Mouse (Mus musculus): Measurements from ENCODE around the gene Gpr19. TPM values are rescaled to one million over a fixed set of nuclear protein-coding genes. Genes with fewer than 3 reads are reported as not detected.
A peak's percentile ranks its signal among the peaks of the same experiment; 100 is the strongest.

Gpr19 gene
- total RNA-seq (2017) = 7.8 and 9.9 TPM in 2 replicates

DNA sequence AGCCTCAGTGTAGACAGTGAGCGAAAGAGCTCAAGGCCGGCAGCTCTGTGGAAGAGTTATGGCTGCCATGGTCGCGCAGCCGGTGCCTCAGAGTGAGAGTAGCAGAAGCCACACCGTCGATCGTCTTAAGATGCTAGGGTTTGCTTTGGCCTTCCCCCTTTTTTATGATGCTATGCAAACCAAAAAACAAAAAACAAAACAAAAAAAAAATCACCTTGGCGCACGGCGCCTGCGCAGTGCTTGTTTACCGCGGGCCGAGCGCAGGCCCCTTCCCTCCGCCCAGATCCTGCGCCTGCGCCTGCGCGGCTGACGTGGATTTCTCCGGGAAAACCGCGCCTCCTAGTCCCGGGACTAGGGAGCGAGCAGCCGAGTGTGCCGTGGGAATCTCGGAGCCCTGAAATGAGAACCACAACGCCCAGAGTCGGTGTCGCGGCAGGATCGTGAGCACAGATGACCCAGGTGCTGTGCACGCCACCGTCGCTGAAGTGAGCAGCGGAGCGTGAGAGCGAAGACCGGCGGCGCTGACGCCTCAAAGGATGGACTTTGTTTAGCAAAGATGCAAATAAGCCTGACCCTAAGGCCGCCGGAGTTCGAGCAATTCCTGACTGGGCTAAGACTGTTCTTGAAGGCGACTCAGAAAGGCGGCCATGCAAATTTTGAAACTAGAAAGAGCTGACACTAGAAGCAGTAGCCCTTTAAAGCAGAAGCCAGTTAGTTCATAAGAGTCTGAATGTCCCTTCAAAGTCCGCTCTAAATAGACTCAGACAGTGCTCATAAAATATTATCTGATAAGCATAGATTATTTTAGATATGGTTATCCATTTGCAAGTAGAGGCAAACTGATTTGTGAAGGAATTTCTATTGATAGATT, at the start of gene Gpr19:
Gpr19 (minus strand) TSS at position 484 of the 871 bp plus-strand sequence.
- peak; percentile 60 for ATAC-seq (replicated peaks; ENCODE audit: low read depth, poor library complexity, severe bottlenecking)

DNA sequence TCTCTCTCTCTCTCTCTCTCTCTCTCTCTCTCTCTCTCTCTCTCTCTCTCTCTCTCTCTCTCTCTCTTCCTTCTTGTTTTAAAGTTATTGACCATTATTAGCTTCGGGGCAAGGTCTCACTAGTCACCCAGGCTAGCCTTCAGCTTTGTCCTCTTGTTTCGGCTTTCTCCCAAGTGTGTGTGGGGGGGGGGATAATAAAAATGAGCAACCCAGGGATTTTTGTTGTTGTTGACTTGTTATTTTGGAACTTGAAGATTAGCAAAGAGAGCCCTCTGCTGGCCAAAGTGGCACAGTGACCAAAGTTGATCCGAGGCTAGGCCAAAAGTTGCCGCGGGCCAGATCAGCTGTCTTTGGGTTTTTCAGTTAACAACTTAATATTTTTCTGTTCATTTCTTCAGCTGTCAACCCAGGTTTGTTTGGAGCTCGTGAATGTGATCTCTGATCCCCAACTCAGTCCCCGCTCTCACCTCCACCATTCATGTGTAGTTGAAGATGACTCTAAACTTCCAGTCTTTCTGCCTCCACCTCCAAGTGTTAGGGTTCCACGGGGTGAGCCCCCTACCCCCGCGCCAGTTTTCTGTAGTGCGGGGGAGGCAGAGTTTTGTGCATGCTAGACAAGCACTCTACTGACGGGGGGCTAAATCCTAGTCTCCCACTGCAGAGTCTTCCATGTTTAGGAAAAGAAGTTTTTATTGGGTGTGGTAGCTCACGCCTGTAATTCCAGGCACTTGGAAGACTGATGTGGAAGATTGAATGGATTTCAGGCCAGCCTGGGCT, 49.1 kb upstream of the Gpr19 start:
- peak; percentile 59 for ATAC-seq (replicated peaks; ENCODE audit: low read depth, poor library complexity, severe bottlenecking)

DNA sequence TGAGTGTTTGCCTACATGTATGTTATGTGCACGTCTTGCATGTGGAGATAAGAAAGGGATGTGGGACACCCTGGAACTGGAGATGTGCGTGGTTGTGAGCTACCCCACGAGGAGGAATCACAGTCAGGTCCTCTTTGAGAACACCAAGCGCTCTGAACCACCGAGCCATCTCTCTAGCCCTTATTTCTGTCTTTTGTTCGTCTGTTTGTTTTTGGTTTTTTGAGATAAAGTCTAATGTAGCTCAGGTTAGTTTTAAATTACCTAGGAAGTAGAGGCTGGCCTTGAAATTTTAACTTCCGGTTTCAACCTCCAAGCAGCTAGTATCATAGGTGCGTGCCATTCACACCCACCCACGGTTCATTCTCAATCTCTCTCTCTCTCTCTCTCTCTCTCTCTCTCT, 48.5 kb upstream of the Gpr19 start:
- ATAC-seq (replicated peaks; ENCODE audit: low read depth, poor library complexity, severe bottlenecking) = no peak

DNA sequence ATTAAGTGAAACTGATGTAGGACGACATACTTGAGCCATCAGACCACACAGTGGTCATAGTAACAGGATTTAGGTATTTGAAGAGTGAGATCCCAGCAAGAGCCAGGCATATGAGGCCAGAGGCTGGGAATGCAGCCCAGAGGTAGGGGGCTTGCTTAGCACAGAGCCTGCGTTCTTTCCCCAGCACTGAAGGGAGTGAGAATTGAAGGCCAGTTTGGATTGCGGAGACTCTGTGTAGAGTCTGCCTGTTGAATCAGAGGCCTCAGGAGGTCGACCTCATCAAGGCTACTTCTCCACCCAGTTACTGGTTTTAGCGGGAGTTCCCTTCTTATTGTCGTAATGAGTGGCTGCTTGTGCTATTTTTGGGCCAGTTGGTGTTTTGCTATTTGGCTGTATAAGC, 47.7 kb upstream of the Gpr19 start:
- ATAC-seq (replicated peaks; ENCODE audit: low read depth, poor library complexity, severe bottlenecking) = no peak

DNA sequence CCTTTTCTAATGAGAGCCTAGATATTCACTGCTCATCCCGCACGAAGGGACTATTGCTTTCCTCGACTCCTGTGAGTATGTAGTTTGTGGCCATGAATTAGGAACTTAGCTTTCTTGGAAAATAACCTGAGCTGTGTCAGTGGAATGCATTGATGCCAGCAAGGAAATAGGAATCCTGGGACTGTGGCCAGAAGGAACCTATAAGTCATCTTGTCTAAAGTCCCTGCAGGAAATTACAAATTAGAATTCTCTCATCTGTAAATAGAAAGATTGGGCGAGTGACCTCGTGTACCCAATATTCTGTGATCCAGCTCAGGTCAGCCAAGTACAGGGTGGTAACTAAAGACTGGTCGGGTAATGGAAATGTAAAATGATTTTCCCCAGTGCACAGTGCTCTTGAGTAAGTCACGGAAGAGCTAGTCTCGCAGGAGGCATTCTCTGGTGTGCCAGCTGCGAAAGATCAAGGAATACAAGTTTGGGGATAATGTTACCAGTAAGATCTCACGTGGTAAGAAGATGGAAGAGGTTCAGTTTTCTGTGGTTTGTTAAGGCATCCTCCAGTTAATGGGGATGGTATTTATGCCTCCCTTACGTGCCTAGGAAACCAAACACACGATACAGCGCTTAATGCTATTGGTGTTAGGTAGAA, 45.5 kb upstream of the Gpr19 start:
- ATAC-seq (replicated peaks; ENCODE audit: low read depth, poor library complexity, severe bottlenecking) = no peak

DNA sequence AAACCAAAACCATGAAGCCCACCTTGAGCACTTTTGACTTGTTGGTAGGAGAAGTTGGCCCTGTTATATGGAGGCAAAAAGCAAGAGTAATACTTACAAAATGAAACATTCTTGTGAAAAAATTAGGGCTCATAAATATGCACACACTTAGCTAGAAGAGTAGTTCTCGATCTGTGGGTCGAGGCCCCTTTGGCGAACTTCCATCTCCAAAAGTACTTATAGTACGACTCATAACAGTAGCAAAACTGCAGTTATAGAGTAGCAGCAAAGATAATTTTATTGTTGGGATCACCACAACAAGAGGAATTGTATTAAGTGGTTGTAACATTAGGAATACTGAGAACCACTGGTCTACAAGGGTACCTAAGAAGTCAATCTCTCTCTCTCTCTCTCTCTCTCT, 41.4 kb upstream of the Gpr19 start:
- ATAC-seq (replicated peaks; ENCODE audit: low read depth, poor library complexity, severe bottlenecking) = no peak

DNA sequence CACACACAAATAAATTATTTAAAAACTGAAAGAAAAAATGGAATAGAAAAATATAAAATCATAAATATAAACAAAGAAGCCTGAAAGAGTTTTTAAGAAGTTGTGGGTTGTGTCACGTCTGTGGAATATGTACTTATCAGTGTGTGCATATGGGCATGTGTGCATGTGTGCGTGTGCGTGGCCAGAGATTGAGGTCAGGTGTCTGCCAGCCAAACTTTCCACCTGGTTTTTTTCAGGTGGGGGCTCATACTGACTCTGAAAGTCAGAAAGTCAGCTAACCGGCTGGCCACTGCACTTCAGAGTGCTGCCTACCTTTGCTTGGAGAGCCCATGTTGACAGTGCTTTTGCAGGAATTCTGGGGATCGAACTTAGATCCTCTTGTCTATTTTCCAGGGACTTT, 35.9 kb upstream of the Gpr19 start:
- no peak for ATAC-seq (replicated peaks; ENCODE audit: low read depth, poor library complexity, severe bottlenecking)

DNA sequence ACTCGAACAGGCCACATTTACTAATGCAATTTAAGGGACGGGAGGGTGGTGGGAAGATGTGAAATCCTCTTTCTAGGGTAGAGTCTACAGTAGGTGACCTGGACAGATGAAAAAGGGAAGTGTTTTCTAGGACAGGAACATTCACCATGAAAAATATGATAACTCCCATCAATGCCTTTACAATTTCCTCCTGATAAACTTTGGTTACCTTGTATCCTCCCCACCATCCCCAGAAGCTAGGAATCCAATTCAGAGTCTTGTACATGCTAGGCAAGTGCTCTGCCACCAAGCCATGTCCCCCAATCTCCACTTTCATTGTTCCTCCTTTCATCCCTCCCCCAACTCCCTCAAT, 34.8 kb upstream of the Gpr19 start:
- no peak for ATAC-seq (replicated peaks; ENCODE audit: low read depth, poor library complexity, severe bottlenecking)

DNA sequence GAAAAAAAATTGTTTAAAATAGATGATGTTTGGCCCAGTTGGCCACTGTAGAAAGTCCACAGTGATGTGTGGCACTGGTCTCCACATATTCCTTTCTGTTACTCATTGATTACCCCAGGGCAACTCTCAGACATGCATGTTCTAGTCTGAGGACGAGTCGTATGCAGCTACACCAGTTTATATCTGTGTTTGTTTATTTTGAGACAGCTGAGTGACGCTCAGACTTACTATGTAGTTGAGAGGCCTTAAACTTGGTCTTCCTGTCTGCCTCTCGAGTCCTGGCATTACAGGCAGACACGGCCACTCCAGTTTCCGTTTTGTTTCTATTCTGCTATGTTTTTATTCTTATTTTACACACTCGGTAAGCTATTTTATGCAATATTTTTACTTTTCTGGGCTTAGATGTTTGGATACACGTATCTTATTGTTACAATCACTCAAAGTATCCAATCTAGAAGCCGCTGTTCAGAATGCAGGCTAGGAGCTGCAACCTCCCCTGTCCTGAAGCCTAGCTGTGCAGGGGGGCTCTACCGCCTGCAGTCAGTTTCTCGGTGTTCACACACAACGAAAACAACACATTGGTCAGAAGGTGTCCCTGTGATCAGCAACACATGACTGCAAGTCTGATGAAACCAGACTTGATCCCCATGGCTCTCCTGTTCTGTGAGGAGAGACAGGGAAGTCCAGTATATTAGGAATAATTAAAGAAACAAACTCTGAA, 34.3 kb upstream of the Gpr19 start:
- no peak for ATAC-seq (replicated peaks; ENCODE audit: low read depth, poor library complexity, severe bottlenecking)

DNA sequence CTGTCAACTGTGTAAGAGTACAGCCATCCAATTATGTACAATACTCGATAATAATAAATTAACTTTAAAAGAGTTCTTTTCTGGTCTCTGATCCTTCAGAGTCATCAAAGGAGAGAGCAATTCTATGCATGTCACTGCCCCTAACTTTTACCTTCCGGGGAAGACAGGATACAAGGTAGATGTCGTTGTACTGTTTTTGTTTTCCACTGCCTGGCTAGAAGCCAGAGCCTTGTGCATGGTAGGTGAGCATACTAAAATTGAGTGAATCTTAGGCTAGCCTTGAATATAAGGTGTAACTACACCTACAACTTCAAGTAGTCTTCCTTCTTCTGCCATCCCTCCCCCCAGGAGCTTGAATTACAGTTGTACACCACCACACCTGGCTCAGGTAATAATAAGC, 32.8 kb upstream of the Gpr19 start:
- ATAC-seq (replicated peaks; ENCODE audit: low read depth, poor library complexity, severe bottlenecking) = no peak

DNA sequence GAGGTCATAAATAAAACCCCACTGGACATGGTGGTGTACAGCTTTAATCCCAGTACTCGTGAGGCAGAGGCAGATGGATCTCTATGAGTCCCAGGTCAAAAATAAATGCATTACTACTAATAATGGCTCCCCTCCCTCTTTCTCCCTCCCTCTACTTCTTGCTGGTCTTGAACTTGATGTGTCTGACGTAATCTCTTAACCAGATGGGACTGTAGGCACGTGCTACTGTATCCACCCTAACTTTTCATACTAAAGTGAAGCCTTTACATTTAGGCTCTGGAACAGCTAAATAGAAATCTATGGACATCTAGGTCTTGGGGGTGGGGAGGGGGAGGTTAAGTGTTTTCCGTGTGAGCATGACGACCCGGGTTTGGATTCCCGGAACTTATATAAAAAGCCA, 32.0 kb upstream of the Gpr19 start:
- ATAC-seq (replicated peaks; ENCODE audit: low read depth, poor library complexity, severe bottlenecking) = no peak

DNA sequence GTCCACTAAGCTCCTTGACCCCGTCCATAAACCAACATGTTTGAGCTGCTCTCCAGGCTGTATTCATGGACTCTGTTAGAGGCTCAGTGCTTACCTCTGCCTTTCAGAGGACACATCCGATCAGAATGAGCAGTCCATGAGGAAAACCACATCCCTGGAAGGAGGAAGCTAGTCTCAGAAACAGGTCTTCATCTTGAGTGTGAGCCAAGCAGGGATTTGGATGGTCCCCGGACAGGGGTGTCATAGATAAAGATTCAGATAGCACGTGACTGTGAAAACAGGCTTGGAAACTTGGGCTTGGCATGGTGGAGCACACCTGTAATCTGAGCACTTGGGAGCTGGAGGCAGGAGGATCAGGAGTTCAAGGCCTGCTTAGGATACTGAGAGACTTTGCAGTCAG, 31.5 kb upstream of the Gpr19 start:
- no peak for ATAC-seq (replicated peaks; ENCODE audit: low read depth, poor library complexity, severe bottlenecking)

DNA sequence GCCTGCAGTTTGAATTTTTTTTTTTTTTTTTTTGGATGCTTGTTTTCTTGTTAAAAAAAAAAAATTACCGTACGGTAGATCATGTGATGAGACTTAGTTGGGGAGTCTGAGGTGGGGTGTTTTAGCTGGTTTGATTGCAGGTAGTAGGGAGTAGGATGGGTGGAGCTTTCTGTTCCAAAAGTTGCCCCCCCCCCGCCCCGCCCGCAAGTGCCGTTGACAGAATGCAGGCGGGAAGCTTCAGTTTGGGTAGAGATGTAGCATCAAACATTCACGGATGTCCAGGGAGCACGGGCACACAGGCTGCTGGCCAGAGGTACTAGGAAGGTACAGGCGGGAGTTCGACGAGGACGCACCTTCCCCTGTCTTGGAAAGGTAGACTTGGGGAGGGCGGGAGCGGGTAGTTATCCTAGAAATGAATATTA, 30.5 kb upstream of the Gpr19 start:
- ATAC-seq (replicated peaks; ENCODE audit: low read depth, poor library complexity, severe bottlenecking) = peak; percentile 0; the same call in 1 of the 2 replicates

DNA sequence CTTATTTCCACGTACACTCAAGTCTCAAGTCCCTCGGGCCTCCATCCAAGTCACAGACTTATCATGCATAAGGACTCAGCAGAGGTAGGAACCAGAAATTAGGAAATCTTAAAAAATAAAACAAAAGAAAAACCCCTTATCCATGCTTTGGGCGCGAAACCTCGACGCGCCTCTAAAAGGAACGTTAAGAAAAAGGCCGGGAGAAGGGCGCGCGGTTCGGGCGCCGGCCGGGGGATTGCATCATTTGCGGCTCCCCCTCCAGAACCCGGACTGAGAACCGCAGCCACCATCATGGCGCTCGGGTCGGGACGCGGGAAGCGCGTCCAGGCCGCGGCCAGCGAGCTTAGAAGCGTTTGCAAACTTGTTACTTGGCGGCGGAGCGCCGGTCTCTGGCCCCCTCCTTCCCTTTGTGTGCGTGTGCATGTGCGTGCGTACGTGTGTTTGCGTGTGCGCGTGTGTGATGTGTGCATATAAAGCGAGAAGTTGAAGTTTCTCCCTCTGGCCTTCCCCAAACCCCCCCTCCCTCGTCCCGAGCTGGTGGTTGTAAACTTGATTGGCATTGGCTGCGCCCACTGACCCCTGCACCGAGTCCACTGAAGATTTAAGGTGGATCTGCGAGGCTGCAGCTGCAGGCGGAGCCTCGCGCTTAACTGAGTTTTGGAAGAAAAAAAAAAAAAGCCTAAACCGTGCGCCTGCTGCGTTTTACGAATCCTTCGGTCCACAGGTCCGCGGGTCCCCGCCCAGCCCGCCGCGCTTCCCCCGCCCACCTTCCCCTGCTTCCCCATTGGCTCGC, 29.9 kb upstream of the Gpr19 start:
- ATAC-seq (replicated peaks; ENCODE audit: low read depth, poor library complexity, severe bottlenecking) = peak; percentile 66

DNA sequence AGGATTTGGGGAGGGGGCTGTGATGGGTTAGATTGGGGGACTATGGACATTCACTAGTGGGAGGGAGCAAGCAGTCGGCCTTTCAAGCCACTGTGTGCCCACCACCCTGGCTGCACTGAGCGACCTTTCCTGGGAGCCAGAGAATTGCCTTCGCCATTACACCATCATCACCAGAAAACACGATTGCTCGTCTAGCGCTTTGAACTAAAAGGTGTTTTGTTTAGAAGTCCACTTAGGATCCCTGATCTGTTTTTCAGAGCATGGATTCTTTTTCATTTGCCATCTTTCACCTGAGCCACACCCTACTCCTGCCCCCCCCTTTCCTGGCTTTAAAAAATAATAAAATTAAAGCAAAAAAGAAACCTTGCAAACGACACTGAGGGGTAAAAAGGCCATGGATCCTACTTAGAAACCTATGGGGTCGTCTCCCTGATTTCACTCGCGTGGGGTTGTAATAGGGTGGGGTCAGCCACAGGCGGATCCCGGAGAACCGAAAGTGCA, 29.3 kb upstream of the Gpr19 start:
- ATAC-seq (replicated peaks; ENCODE audit: low read depth, poor library complexity, severe bottlenecking) = 0 out of 2 replicates have a peak, but pooled peaks have one; percentile 1

DNA sequence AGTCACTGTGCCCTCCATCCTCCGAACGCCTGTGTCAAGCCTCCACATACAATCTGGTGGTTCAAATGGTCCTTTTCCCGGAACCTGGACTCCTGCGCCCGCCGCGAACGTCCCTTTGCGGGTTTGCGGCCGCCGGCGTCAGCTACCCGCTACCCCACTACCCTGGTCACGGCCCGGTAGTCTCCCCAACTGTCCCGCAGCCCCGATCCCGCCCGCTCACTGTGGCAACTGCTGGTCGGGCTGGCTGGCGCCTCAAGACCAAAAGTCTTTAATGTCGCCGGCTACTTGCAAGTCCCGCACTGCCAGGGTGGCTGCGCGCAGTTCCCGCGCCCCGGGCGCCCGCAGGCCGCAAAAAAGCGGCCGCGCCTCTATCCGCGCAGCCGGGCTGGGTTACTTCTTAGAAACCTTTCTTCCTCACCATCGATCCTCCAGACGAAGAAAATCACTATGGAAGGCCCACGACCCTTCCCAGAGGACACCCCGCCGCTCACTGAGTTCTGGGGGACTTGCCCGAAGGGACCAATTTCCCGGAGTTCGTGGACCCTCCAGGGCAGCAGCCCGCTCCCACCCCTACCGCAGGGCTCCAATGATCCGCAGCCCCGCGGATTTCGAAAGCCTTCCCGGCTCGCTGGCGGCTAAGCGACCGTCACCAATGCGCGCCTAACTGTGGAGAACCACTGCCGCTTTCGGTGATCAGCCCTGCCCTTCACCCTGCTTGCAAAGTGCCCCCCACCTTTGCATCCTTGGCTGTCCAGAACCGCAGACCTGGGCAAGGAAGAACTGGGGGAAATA, 28.6 kb upstream of the Gpr19 start:
- ATAC-seq (replicated peaks; ENCODE audit: low read depth, poor library complexity, severe bottlenecking) = peak; percentile 37

DNA sequence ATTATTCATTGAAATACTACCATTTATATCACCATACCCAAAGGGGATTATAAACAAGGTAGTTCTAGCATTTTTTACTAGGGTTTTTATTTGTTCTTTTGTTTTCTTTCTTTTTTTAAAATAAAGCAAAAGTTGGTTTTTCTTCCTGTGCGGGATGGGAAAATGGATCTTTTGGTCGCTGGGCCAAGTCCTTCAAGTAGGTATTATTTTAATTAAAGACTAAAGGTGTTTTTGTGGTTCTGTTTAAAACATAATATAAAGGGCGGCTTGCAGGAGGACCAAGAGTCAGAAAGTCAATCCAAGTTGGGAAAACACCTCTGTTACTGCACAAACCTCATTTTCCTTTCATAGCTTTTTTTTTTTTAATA, 27.9 kb upstream of the Gpr19 start:
- ATAC-seq (replicated peaks; ENCODE audit: low read depth, poor library complexity, severe bottlenecking) = no peak

DNA sequence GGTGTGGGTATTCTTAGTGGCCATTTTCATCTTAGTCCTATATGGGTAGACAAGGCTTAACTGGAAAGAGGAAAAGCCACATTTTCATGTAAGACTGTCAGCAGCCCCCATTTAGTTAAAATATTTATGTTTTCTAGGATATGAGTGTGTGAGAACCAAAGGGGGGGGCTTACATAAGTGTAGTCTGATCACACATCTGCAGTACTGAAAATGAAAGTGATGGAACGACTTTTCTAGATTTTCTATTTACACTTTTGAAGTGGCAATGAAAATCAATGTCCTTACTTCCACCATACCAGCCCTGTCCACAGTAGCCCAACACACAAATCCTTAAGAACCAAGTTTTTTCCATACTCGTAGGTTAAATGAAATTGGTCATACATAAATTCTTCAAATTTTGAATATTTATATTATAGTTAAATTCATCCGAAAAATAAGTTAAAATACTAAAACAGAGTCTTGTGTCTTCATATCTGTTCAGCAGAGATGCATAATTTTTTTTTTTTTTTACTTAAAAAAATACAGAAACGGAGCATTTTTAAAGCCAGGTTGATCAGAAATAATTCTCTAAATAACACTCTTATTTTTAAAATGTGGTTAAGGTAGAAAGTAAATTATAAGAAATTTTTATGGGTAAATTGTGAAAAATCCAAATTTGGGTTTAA, 27.4 kb upstream of the Gpr19 start:
- no peak for ATAC-seq (replicated peaks; ENCODE audit: low read depth, poor library complexity, severe bottlenecking)
